Mouse (Mus musculus) spleen, postnatal 10 days (tissue): ENCODE measurements around the gene Iqgap3.
A peak's percentile ranks its signal among the peaks of the same experiment; 100 is the strongest.

Source experiments
- DNase-seq, 2 experiments: peaks; one replicate each; pipeline ENCODE4 v3.0.0; 2021 to 2022; ENCODE audit warnings: low spot score in 2 of 2

Iqgap3 gene

GRCm38 (mm10) chr3:88094126-88094525, 12.4 kb downstream of the Iqgap3 start:
- DNase-seq, result no peak

GRCm38 (mm10) chr3:88097666-88098065, 15.9 kb downstream of the Iqgap3 start:
- DNase-seq, result no peak

- DNase-seq, result no peak
Observed at GRCm38 (mm10) chr3:88100251-88100650, 18.5 kb downstream of the Iqgap3 start.

GRCm38 (mm10) chr3:88101736-88102135, 20.0 kb downstream of the Iqgap3 start:
- no peak for DNase-seq

GRCm38 (mm10) chr3:88102196-88102595, 20.4 kb downstream of the Iqgap3 start:
- DNase-seq, result no peak

GRCm38 (mm10) chr3:88102611-88103010, 20.8 kb downstream of the Iqgap3 start:
- DNase-seq, result no peak

- no peak for DNase-seq
Observed at GRCm38 (mm10) chr3:88106126-88106525, 24.4 kb downstream of the Iqgap3 start.

GRCm38 (mm10) chr3:88109126-88109525, 27.4 kb downstream of the Iqgap3 start:
- no peak for DNase-seq

- no peak for DNase-seq
Observed at GRCm38 (mm10) chr3:88114396-88114795, 32.6 kb downstream of the Iqgap3 start.

- no peak for DNase-seq
Observed at GRCm38 (mm10) chr3:88120117-88120651, 38.4 kb downstream of the Iqgap3 start.

GRCm38 (mm10) chr3:88121164-88122131, 39.7 kb downstream of the Iqgap3 start:
- DNase-seq, result no peak

- no peak for DNase-seq
Observed at GRCm38 (mm10) chr3:88125195-88125594, 43.4 kb downstream of the Iqgap3 start.

GRCm38 (mm10) chr3:88126181-88126580, 44.4 kb downstream of the Iqgap3 start:
- DNase-seq, result no peak

GRCm38 (mm10) chr3:88127636-88128035, 45.9 kb downstream of the Iqgap3 start:
- no peak for DNase-seq

- no peak for DNase-seq
Observed at GRCm38 (mm10) chr3:88128056-88128455, 46.3 kb downstream of the Iqgap3 start.

GRCm38 (mm10) chr3:88129006-88129405, 47.2 kb downstream of the Iqgap3 start:
- no peak for DNase-seq

GRCm38 (mm10) chr3:88131071-88131470, 49.3 kb downstream of the Iqgap3 start:
- no peak for DNase-seq

GRCm38 (mm10) chr3:88132492-88132891, 50.7 kb downstream of the Iqgap3 start:
- no peak for DNase-seq

- no peak for DNase-seq
Observed at GRCm38 (mm10) chr3:88133187-88133771, 51.5 kb downstream of the Iqgap3 start.

GRCm38 (mm10) chr3:88136346-88136745, 54.6 kb downstream of the Iqgap3 start:
- DNase-seq, result no peak

GRCm38 (mm10) chr3:88136945-88137494, 55.2 kb downstream of the Iqgap3 start:
- DNase-seq, result no peak

GRCm38 (mm10) chr3:88137821-88138220, 56.0 kb downstream of the Iqgap3 start:
- DNase-seq, result peak in 1 of 2 experiments; percentile 36
